Mouse (Mus musculus): Measurements from ENCODE around the gene Zfp536. TPM values are rescaled to one million over a fixed set of nuclear protein-coding genes. Genes with fewer than 3 reads are reported as not detected.

Zfp536 gene
- total and polyA plus RNA-seq, 3 experiments = 3.1 to 10.1 (median 7.7) TPM

DNA sequence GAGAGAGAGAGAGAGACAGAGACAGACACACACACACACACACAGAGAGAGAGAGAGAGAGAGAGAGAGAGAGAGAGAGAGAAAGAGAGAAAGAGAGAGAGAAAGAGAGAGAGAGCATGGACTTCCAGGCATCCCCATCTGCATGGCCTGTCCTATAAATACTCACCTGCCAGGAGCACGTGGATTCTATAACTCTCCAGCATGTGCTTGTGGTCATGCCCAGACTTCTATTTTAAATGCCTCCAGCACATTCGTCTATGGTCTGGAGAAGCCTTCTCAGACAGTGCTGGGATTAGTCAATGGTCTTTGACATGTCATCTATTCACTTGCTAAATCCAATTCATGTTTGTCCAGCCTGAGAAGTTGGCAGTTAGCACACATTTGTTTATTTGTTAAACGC, 92.1 kb downstream of the Zfp536 start:
- no peaks in the 10 kb centered on the region for H3K4me1 ChIP-seq (ENCODE audit: control insufficient read depth, insufficient read depth, low read length)
- DNase-seq = peak in 1 of 2 experiments; percentile 40
- H3K9ac ChIP-seq (ENCODE audit: low read depth, low read length) = no peak overlapping the region
- no peak for TF ChIP-seq POLR2A (IDR thresholded peaks at IDR 0.05; ENCODE audit: insufficient read depth, low read depth, low read length)
- no peak for TF ChIP-seq CTCF (IDR thresholded peaks at IDR 0.05)
- no peak for TF ChIP-seq EP300 (IDR thresholded peaks at IDR 0.05; ENCODE audit: insufficient read depth, low read depth, low read length)
- no peaks in the 10 kb centered on the region for H3K27me3 ChIP-seq (ENCODE audit: control insufficient read depth, insufficient read depth, low read length)
- WGBS = 55% methylated on average over 3 of the region's 3 CpGs
- no peaks in the 10 kb centered on the region for H3K79me2 ChIP-seq (replicated peaks; ENCODE audit: control insufficient read depth, insufficient read depth, low read length)
- no peaks in the 10 kb centered on the region for H3K36me3 ChIP-seq (ENCODE audit: control insufficient read depth, insufficient read depth, low read length)
- no peak overlapping the region for H3K4me3 ChIP-seq
- intact Hi-C loops (cut with DNase I) = no loop called here
- peak overlapping the region; percentile 34 for H3K27ac ChIP-seq

DNA sequence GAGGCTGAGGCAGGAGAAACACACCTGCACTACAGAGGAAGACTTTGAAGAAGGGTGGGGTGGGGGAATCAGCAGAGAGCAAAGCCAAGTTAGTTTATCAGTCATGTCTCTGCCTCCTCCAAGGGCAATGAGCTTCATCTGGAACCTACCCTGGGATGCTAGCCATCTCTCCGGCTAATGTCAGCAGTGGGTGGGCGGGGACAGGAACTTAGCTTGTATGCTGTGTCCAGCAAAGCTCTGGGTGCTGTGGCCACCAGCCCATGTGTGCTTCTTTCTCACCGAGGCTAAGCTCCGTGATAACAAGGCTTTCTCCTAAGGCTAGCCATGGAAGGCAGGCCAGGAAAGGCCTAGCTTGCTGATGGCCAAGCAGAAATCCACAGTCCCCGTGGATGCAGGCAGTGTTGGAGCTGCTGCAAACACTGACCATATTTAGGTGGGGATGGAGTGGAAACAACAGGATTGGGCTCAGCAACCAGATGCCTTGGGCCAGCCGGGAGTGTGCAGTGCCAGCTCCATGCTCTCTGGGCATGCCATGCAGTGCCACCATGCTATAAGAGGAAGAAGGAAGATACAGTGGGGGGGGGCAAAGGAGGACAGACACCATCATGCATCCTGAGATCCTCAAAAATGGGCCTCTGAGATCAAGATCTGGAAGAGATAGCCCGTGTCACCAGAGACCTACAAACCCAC, 109.6 kb downstream of the Zfp536 start:
- H3K9ac ChIP-seq (ENCODE audit: low read depth, low read length) = no peak overlapping the region
- H3K79me2 ChIP-seq (replicated peaks; ENCODE audit: control insufficient read depth, insufficient read depth, low read length) = no peaks in the 10 kb centered on the region
- no peak overlapping the region for H3K4me3 ChIP-seq
- H3K27me3 ChIP-seq (ENCODE audit: control insufficient read depth, insufficient read depth, low read length) = no peaks in the 10 kb centered on the region
- WGBS = 69% methylated on average over 7 of the region's 7 CpGs
- no peaks in the 10 kb centered on the region for H3K36me3 ChIP-seq (ENCODE audit: control insufficient read depth, insufficient read depth, low read length)
- H3K4me1 ChIP-seq (ENCODE audit: control insufficient read depth, insufficient read depth, low read length) = 0 out of 2 replicates have a peak, but pooled peaks cover 1% of the 10 kb centered on the region
- DNase-seq = no peak
- no peak for TF ChIP-seq POLR2A (IDR thresholded peaks at IDR 0.05; ENCODE audit: insufficient read depth, low read depth, low read length)
- intact Hi-C loops (cut with DNase I) = no loop called here
- no peak overlapping the region for H3K27ac ChIP-seq

DNA sequence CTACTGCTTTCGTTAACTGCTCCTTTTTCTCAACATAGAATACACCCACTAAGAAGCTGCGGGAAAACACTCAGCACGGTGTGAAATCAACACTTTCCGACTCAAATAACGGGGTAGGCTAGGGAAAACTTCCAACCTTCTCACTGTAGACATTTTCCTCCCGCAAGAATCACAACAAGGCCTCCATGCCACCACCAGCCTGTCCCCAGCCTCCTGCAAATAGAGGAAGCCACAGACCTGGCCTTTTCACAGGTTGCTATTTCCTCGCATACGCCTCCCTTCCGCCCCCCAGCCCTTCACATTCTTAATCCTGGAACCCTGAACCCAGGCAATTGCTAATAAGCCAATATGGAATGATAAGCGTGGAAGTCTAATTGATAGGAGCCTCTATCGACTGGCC, 124.8 kb downstream of the Zfp536 start:
- no peak overlapping the region for H3K9ac ChIP-seq (ENCODE audit: low read depth, low read length)
- DNase-seq = no peak
- no peak overlapping the region for H3K27ac ChIP-seq
- TF ChIP-seq POLR2A (IDR thresholded peaks at IDR 0.05; ENCODE audit: insufficient read depth, low read depth, low read length) = no peak
- no peak for TF ChIP-seq EP300 (IDR thresholded peaks at IDR 0.05; ENCODE audit: insufficient read depth, low read depth, low read length)
- no peak for TF ChIP-seq CTCF (IDR thresholded peaks at IDR 0.05)
- WGBS = 80% methylated on average over 11 of the region's 11 CpGs
- H3K36me3 ChIP-seq (ENCODE audit: control insufficient read depth, insufficient read depth, low read length) = no peaks in the 10 kb centered on the region
- no peak overlapping the region for H3K4me3 ChIP-seq
- no peaks in the 10 kb centered on the region for H3K79me2 ChIP-seq (replicated peaks; ENCODE audit: control insufficient read depth, insufficient read depth, low read length)
- intact Hi-C loops (cut with DNase I) = no loop called here
- no peaks in the 10 kb centered on the region for H3K4me1 ChIP-seq (ENCODE audit: control insufficient read depth, insufficient read depth, low read length)
- H3K27me3 ChIP-seq (ENCODE audit: control insufficient read depth, insufficient read depth, low read length) = no peaks in the 10 kb centered on the region

DNA sequence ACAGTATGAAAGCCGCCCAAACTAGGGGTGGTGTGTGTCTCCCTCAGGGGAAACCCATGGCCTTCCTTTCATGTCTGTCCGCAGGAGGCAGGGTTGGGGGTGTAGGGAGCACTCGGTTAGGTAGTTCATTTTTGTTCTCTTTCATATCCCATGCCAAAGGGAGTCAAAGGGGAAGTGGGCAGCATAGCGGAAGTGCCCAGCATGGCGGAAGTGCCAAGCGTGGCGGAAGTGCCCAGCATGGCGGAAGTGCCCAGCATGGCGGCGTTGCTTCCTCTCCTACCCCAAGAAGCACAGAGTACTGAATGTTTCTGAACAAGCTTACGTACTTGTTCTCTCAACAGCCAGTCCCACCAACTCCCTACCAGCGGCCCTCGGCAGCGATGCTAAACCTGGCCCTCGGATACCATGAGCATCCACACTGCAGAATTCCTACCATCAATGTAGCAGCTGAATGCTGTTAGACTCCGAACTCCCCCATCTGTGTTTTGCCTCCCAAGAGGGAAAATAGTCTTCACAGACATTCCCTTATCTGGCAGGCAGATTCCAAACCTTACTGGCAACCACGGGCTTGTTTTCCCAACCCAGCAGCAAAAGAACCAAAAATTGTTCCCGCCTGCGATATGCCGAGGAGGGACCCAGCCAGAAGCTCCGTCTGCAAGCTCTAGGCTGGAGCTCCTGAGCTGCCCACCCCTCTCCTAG, 125.4 kb downstream of the Zfp536 start:
- TF ChIP-seq CTCF (IDR thresholded peaks at IDR 0.05) = no peak
- no peak for TF ChIP-seq POLR2A (IDR thresholded peaks at IDR 0.05; ENCODE audit: insufficient read depth, low read depth, low read length)
- TF ChIP-seq EP300 (IDR thresholded peaks at IDR 0.05; ENCODE audit: insufficient read depth, low read depth, low read length) = no peak
- H3K27me3 ChIP-seq (ENCODE audit: control insufficient read depth, insufficient read depth, low read length) = no peaks in the 10 kb centered on the region
- no peak overlapping the region for H3K4me3 ChIP-seq
- H3K4me1 ChIP-seq (ENCODE audit: control insufficient read depth, insufficient read depth, low read length) = no peaks in the 10 kb centered on the region
- intact Hi-C loops (cut with DNase I) = no loop called here
- H3K36me3 ChIP-seq (ENCODE audit: control insufficient read depth, insufficient read depth, low read length) = no peaks in the 10 kb centered on the region
- H3K79me2 ChIP-seq (replicated peaks; ENCODE audit: control insufficient read depth, insufficient read depth, low read length) = no peaks in the 10 kb centered on the region
- no peak overlapping the region for H3K9ac ChIP-seq (ENCODE audit: low read depth, low read length)
- no peak for DNase-seq
- H3K27ac ChIP-seq = no peak overlapping the region
- 83% methylated on average over 21 of the region's 21 CpGs for WGBS

DNA sequence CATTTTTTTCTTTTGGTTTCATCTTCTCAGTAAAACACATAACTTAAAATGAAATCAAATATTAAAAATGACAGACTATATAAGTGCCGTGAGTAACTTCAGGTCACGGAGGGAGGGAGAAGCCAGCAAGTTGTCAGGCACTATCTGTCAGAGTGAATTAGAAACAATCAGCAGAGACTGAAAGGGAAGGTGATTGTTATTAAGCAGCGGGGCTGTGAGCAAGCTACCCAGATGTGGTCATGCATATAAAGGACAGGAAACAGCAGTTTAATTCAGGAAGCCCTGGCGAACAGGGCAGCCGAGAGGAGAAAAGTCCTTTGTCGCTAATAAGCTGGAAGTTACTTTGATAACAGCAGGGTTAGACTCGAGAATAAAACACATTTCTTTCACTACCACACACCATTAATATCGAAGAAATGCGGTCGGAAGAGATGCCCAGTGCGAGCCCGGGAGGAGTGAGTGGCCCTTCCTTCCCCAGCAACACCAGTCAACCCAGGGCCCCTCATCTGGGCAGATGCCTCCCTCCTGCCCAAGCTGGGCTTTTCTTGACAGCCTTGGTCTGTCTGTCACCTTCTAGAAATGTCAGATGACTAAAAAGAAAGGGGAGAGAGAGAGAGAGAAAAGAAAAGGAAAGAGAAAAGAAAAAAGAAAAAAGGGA, 133.6 kb downstream of the Zfp536 start:
- no peaks in the 10 kb centered on the region for H3K36me3 ChIP-seq (ENCODE audit: control insufficient read depth, insufficient read depth, low read length)
- H3K79me2 ChIP-seq (replicated peaks; ENCODE audit: control insufficient read depth, insufficient read depth, low read length) = no peaks in the 10 kb centered on the region
- 41% methylated on average over 12 of the region's 12 CpGs for WGBS
- H3K27ac ChIP-seq = no peak overlapping the region
- intact Hi-C loops (cut with DNase I) = no loop called here
- no peak for DNase-seq
- no peaks in the 10 kb centered on the region for H3K4me1 ChIP-seq (ENCODE audit: control insufficient read depth, insufficient read depth, low read length)
- TF ChIP-seq CTCF (IDR thresholded peaks at IDR 0.05) = no peak
- no peak for TF ChIP-seq EP300 (IDR thresholded peaks at IDR 0.05; ENCODE audit: insufficient read depth, low read depth, low read length)
- no peak for TF ChIP-seq POLR2A (IDR thresholded peaks at IDR 0.05; ENCODE audit: insufficient read depth, low read depth, low read length)
- H3K9ac ChIP-seq (ENCODE audit: low read depth, low read length) = no peak overlapping the region
- H3K27me3 ChIP-seq (ENCODE audit: control insufficient read depth, insufficient read depth, low read length) = no peaks in the 10 kb centered on the region
- no peak overlapping the region for H3K4me3 ChIP-seq

DNA sequence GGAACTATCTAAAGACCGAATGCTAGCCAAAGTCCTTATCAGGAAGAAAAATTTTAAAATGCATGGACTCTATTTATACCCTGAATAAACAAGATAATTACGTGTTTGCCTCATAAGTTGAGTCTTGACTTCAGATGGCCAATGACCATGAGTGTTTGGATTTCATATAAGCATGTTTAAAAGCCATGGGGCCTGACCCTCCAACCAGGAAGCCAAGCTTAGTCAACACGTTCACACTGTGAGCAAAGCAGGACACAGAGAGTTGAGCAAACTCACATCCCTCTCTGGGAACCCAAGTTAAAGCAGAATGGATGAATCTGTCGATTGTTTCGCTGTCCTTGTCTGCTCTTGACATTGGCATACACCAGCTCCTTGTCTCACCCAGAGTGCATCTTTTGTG, 138.6 kb downstream of the Zfp536 start:
- DNase-seq = no peak
- H3K27me3 ChIP-seq (ENCODE audit: control insufficient read depth, insufficient read depth, low read length) = no peaks in the 10 kb centered on the region
- 58% methylated on average over 5 of the region's 5 CpGs for WGBS

More for the DNA sequence above, 138.6 kb downstream of the Zfp536 start:
- no peaks in the 10 kb centered on the region for H3K36me3 ChIP-seq (ENCODE audit: control insufficient read depth, insufficient read depth, low read length)
- no peak overlapping the region for H3K27ac ChIP-seq
- no peaks in the 10 kb centered on the region for H3K79me2 ChIP-seq (replicated peaks; ENCODE audit: control insufficient read depth, insufficient read depth, low read length)
- no peak overlapping the region for H3K9ac ChIP-seq (ENCODE audit: low read depth, low read length)
- no peaks in the 10 kb centered on the region for H3K4me1 ChIP-seq (ENCODE audit: control insufficient read depth, insufficient read depth, low read length)
- H3K4me3 ChIP-seq = no peak overlapping the region
- no peak for TF ChIP-seq POLR2A (IDR thresholded peaks at IDR 0.05; ENCODE audit: insufficient read depth, low read depth, low read length)
- TF ChIP-seq EP300 (IDR thresholded peaks at IDR 0.05; ENCODE audit: insufficient read depth, low read depth, low read length) = no peak
- no peak for TF ChIP-seq CTCF (IDR thresholded peaks at IDR 0.05)
- intact Hi-C loops (cut with DNase I) = no loop called here

Data from heart, adult 2 months (tissue).